Mouse (Mus musculus) C2C12 (cell line): ENCODE results near the gene Pde6g.

ENCODE experiments used
- CEBPB ChIP-seq: IDR thresholded peaks from one replicate; pipeline ENCODE4 v1.6.1; 2011; ENCODE audit warnings: low read depth, mild to moderate bottlenecking, control low read depth, moderate library complexity
- CTCF ChIP-seq: IDR thresholded peaks from one replicate; pipeline ENCODE4 v1.5.1; 2011; ENCODE audit not compliant: control insufficient read depth, insufficient read depth, insufficient read length
- FOSL1 ChIP-seq: IDR thresholded peaks from one replicate; pipeline ENCODE4 v1.8.0; 2011; ENCODE audit warnings: mild to moderate bottlenecking, low read length; ENCODE audit not compliant: poor library complexity, insufficient read depth, severe bottlenecking
- MAX ChIP-seq: IDR thresholded peaks from one replicate; pipeline ENCODE4 v1.6.1; 2011; ENCODE audit warnings: mild to moderate bottlenecking, control low read depth
- MYOD1 ChIP-seq: IDR thresholded peaks from one replicate; pipeline ENCODE4 v1.6.1; 2011; ENCODE audit warnings: low read depth; ENCODE audit not compliant: control insufficient read depth, insufficient read length
- MYOG ChIP-seq: IDR thresholded peaks from one replicate; pipeline ENCODE4 v1.6.1; 2011; ENCODE audit not compliant: control insufficient read depth, insufficient read length; ENCODE audit errors: extremely low read depth
- USF1 ChIP-seq: IDR thresholded peaks from one replicate; pipeline ENCODE4 v1.6.1; 2011; ENCODE audit warnings: low read depth, mild to moderate bottlenecking, control low read depth, moderate library complexity

DNA sequence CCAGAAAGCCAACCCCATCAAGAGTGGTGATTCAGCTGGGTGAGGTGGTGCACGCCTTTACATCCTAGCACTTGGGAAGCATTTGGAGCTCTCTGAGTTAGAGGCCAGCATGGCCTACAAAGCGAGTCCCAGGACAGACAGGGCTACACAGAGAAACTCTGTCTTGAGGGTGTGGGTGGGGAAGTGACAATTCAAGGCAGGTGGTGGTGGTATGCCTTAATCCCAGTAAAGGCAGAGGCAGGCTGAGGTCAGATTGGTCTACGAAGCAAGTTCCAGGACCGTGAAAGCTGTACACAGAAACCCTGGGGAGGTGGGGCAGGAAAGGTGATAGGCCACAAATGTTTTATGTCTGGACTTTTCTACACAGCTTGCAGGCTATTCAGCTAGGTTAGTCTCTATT lies 1.7 kb upstream of the Pde6g start:
- TF ChIP-seq CTCF (no peak), MAX (no peak), MYOD1 (no peak), MYOG (no peak), CEBPB (no peak), USF1 (no peak), FOSL1 (no peak)
